Mouse (Mus musculus) embryonic facial prominence, embryonic 11.5 days (tissue): ENCODE results near the gene Cyp3a44. TPM values are rescaled to one million over a fixed set of nuclear protein-coding genes. Genes with fewer than 3 reads are reported as not detected.
"Not testable (repeated sequence)": the region's sequence is repeated elsewhere in the genome, so short reads cannot be mapped to it uniquely, and the experiment has no call there.

Source experiments
- ATAC-seq: fragments of 200-750 bp; cut with Nextera tagmentation; replicated peaks from 2 replicates; pipeline ENCODE4 v1.8.0; 2017; ENCODE audit warnings: low read depth; ENCODE audit not compliant: insufficient number of reproducible peaks, low FRiP score, low TSS enrichment
- DNase-seq: peaks from one replicate; pipeline ENCODE4 v3.0.0-alpha.2; 2015; ENCODE audit warnings: low spot score
- H3K27ac ChIP-seq: fragments of 300-500 bp; sonication (generic); replicated peaks from 2 replicates; pipeline ENCODE4 v1.5.1; 2014; ENCODE audit warnings: mild to moderate bottlenecking, low read depth, low read length, control low read depth
- H3K27me3 ChIP-seq: fragments of 300-500 bp; sonication (generic); 2 replicates; pipeline ENCODE4 v1.6.1; 2014; ENCODE audit warnings: mild to moderate bottlenecking, low read length, moderate library complexity, mixed read lengths; ENCODE audit not compliant: control insufficient read depth, insufficient read depth
- H3K36me3 ChIP-seq: fragments of 300-500 bp; sonication (generic); replicated peaks from 2 replicates; pipeline ENCODE4 v1.6.1; 2014; ENCODE audit warnings: low read depth, mild to moderate bottlenecking, low read length, moderate library complexity, mixed read lengths; ENCODE audit not compliant: control insufficient read depth, insufficient read depth
- H3K4me1 ChIP-seq: fragments of 300-500 bp; sonication (generic); 2 replicates; pipeline ENCODE4 v1.6.1; 2014; ENCODE audit warnings: low read length, mixed read lengths; ENCODE audit not compliant: control insufficient read depth, insufficient read depth
- H3K4me2 ChIP-seq: fragments of 300-500 bp; sonication (generic); 2 replicates; pipeline ENCODE4 v1.6.1; 2014; ENCODE audit warnings: low read depth, mild to moderate bottlenecking, control low read depth, low read length, moderate library complexity
- H3K4me3 ChIP-seq: fragments of 300-500 bp; sonication (generic); 2 replicates; pipeline ENCODE4 v1.5.1; 2014; ENCODE audit warnings: low read depth, low read length, control low read depth
- H3K9ac ChIP-seq: fragments of 300-500 bp; sonication (generic); replicated peaks from 2 replicates; pipeline ENCODE4 v1.6.1; 2014; ENCODE audit warnings: mild to moderate bottlenecking, control low read depth, low read length
- H3K9me3 ChIP-seq: fragments of 300-500 bp; sonication (generic); replicated peaks from 2 replicates; pipeline ENCODE4 v1.6.1; 2016; ENCODE audit warnings: mild to moderate bottlenecking, low read length, inconsistent platforms, mixed read lengths; ENCODE audit not compliant: control insufficient read depth
- WGBS: fragments of 180-500 bp; shearing (Covaris S2); extraction: QIAGEN DNeasy Blood & Tissue Kit; methylation state at CpG from one replicate; pipeline ENCODE4 v1.1.7; 2014; 5-methylcytosine and 5-hydroxymethylcytosine counted together
- polyA plus RNA-seq: library from polyadenylated mRNA; unstranded; fragments of >200 nt; fragmentation: Nextera tagmentation; extraction: Ambion mirVana; gene quantifications from 2 replicates; pipeline ENCODE4 v1.2.1, GENCODE M21; 2014

Gene Cyp3a44
- not detected in 2 replicates for polyA plus RNA-seq

DNA sequence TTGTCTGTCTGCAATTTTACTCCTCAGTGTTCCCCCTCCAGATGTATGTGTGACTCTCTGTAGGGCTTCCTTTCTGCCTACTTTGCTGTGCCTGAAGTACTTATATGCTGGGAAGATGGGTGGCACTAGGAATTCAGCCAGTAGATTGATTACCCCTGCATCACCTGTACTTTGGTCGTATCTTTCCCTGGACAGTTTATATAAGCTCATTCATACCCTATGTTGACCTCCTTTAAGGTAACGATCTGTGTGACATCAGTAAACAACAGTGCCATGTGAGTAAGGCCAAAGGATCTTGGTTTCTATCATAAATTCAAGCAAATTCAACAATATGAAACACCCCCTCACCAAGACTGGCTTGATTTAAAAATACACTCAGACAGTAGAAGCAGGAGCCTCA lies at the start of gene Cyp3a44:
Gene Cyp3a44, minus strand, starts transcription at position 79 of the 400 bp plus-strand sequence.
- not testable (repeated sequence) for DNase-seq, H3K4me1 ChIP-seq, H3K4me2 ChIP-seq, H3K9me3 ChIP-seq, H3K4me3 ChIP-seq, H3K27ac ChIP-seq, H3K36me3 ChIP-seq, H3K27me3 ChIP-seq, ATAC-seq, H3K9ac ChIP-seq
- 70% methylated on average over 2 of the region's 2 CpGs for WGBS

DNA sequence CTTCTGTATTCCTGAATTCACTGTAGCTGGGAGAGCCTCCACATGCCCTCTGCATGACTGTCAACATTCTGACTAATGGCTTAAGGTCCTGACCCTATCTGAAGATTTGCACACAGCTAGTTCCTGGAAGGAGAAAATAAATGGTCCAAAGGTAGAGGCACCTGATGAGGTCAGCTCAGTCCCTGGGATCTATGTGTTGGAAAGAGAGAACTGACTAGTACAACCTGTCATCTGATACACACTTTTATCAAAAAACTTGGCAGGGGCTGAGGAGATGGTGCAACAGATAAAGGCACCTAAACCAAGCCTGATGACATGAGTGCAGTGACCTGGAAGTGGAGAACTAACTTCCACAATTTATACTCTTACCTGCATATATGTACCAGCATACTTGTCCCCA lies 5.4 kb downstream of the Cyp3a44 start:
- H3K36me3 ChIP-seq, DNase-seq, H3K27me3 ChIP-seq, H3K27ac ChIP-seq, H3K9me3 ChIP-seq, H3K4me2 ChIP-seq, H3K4me1 ChIP-seq, ATAC-seq, H3K4me3 ChIP-seq, H3K9ac ChIP-seq: not testable (repeated sequence)

DNA sequence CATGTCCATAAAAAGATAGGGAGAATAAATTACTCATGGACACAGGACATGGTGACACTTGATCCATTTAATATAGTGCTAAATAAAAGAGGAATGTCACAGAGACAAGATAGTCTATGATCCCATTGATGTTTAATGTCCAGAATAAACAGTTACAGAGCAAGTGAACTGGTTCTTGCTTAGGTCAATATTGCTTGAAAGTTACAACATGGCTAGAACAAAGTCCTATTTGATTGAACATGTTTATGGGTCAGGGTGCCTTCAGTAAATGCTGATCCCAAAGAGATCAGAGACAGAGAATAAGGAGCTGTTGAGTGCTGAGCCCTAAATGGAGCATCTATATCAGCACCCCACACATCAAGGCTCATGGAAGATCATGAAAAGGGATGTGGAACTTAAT lies 12.4 kb downstream of the Cyp3a44 start:
- not testable (repeated sequence) for H3K36me3 ChIP-seq, H3K27ac ChIP-seq, DNase-seq, H3K9me3 ChIP-seq, ATAC-seq, H3K4me3 ChIP-seq, H3K9ac ChIP-seq, H3K4me2 ChIP-seq, H3K4me1 ChIP-seq, H3K27me3 ChIP-seq

DNA sequence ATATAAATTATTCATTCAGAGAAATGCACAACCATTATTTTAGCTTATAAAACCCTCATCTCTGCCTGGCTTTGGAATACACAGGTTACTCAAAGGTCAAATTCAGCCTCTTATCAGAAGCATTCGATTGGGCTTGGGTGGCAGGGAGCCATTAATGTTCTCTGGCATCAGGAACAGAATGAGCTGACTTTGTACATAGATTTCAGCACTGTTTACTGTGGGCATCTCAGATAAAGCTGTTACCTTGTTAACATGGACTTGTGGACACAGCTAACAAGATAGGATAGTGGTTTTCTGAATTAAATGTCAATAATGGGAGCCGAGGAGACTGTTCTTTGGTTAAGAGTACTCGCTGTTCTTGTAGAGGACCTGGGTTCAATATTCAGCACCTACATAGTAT lies 68.2 kb downstream of the Cyp3a44 start:
- not testable (repeated sequence) for H3K4me1 ChIP-seq, H3K4me2 ChIP-seq, DNase-seq, H3K4me3 ChIP-seq, H3K27ac ChIP-seq, H3K36me3 ChIP-seq, ATAC-seq, H3K9ac ChIP-seq, H3K9me3 ChIP-seq, H3K27me3 ChIP-seq
- WGBS: 80% methylated on average over 3 of the region's 3 CpGs

Other genes starting within 250 kb of the Cyp3a44 start
- not detected in 2 replicates for gene Cyp3a41b, start 221.1 kb downstream of the Cyp3a44 start, polyA plus RNA-seq
- gene Cyp3a41a, start 85.7 kb downstream of the Cyp3a44 start, polyA plus RNA-seq: not detected in 2 replicates
- gene Cyp3a11, start 74.1 kb upstream of the Cyp3a44 start, polyA plus RNA-seq: not detected in 2 replicates
- gene Cyp3a25, start 203.7 kb upstream of the Cyp3a44 start, polyA plus RNA-seq: not detected in 2 replicates